Mouse (Mus musculus): ENCODE measurements around the gene Dsel.

Gene Dsel

DNA sequence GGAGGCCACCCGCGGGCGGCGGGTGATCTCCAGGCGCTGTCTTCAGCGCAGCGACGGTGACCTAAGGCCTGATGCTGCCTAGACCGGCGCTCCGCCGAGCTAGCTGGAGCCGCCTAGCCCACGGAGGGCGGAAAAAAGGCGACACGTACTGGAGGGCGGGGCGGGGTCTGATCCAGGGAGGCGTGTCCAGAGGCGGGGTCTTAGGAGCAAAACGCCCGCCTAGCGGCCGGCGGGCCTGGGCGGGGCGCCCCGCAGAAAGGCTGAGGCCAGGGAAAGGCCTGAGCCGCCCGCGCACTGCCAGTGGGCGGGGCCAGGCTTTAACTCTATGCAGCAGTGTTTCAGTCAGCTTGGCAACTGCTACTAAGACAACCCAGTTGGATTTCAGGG, at the start of gene Dsel:
Gene Dsel (minus strand): TSS at position 140 of the 387 bp plus-strand sequence.
- peak; percentile 95 for DNase-seq

DNA sequence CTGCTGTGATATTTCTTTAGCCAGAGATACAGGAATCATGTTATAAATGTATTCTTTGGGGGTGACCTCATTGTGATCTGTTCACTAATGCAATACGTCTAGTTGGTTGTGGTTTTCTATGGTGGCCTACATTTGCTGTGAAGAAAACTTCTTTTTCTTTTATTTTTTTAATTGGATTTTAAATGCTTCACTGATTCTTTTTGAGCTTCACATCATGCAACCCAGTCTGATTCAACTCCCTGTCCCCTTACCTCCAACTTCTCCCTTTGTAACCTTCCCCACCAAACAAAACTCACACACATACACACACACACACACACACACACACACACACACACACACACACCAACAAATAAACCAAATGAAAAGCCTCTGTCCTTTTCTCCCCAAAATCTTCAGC, 46.7 kb upstream of the Dsel start:
- no peak for DNase-seq

- DNase-seq = no peak
Measured at GRCm38 (mm10) chr1:111883336-111883735, 18.6 kb upstream of the Dsel start.

GRCm38 (mm10) chr1:111875784-111876183, 11.1 kb upstream of the Dsel start:
- no peak for DNase-seq

GRCm38 (mm10) chr1:111873196-111873595, 8.5 kb upstream of the Dsel start:
- no peak for DNase-seq

GRCm38 (mm10) chr1:111865467-111865866, 749 bp upstream of the Dsel start:
- no peak for DNase-seq

DNA sequence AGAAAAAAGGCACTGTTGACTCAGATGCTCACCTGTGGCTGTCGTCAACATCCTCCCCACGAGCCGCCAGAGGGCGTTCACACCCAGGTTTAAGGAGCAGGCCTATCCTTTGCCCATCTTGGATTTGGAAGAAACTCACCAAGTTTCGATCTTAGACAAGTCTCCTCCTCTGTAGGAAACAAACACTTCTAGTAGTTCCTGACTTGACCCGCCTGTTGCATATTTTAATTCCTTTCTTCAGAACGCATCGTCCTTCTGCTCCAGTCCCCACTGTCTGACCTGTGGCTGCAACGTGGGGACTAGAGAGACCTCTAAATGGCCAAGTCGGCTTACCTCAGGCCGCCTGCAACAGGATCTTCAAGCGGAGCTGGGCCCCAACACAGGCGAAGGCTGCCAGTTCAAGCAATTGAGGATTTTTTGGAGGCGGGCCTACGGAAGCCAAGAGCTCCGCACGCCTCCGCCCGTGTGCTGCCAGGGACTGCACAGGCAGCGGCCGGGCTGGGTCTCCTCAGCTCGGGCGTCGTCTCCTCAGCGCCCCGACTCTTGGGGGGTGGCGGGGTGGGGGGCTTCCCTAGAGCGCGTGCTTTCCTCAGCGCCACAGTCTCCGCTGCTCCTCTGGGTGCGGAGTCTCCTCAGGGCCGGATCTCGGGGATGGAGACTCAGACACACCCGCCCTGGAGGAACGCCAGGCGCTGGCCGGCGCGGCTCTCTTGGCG, 497 bp downstream of the Dsel start:
- peak; percentile 63 to 70 for DNase-seq

DNA sequence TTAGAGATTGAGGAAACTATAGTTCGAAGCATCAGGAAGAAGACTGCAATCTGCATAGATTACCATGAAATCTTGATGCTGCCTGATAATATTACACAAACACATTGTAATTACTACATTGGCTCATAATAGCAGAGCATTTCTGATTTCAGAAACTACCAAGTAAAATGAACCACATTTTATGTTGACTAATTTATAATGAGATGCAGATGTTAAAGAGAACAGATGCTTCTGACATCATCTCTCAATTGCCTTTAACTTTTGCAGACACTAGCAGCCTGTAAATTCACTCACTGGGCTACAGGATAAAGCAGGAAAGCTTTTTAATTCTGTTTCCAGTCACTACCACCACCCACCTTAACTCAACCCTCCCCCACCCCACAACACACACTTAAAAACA, 6.9 kb downstream of the Dsel start:
- DNase-seq = no peak

DNA sequence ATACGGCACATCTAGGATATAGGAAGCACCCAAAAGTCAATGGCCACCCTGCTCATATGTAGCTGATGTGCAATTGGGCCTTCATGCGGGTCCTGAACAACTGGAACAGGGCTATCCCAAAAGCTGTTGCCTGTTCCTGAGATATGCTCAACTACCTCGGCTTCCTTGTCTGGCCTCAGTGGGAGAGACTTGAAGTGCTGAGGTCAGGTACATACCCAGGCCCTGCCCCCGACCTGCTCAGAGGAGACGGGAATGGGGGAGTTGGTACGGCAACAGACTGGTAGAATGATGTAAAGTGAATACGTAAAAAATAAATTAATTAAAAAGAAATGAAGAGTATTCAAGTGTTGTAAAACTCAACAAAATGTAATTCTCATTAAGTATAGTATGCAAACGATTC, 12.3 kb downstream of the Dsel start:
- DNase-seq = no peak

DNA sequence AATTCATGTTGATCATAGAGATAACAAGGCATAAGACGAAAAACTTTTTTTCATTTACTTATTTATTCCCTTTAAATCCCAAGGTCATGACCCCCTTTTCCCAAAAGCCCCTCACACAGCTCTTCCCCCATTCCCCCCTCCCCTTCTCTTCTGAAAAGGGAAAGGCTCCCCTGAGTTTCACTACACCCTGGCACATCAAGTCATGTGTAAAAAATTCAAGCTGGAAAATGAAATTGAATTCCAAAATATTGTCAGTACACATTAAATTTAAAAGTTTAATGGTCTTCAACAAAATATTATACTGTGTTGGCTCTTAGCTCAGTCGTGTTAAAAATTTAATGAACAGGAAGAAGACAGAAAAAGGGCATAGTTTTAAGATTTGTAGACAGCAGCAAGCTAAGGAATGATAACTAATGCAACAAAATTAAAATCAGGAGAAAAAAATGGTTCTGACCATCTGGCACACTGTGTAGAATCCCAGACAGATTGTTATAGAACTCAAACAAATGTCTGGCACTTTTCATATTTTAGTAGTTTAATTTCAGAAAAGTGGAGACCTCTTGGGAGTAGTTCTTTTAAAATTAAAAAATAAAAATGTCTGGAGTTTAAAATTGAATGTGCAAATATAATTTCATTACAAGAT, 31.0 kb downstream of the Dsel start:
- no peak for DNase-seq
